Mouse (Mus musculus) forebrain, embryonic 15.5 days (tissue): Measurements from ENCODE around the gene Magi3. TPM values are rescaled to one million over a fixed set of nuclear protein-coding genes. Genes with fewer than 3 reads are reported as not detected.

Experiments used
- ATAC-seq: fragments of 200-750 bp; cut with Nextera tagmentation; replicated peaks from 2 replicates; pipeline ENCODE4 v1.8.0; 2017; ENCODE audit warnings: mild to moderate bottlenecking, moderate TSS enrichment, moderate library complexity
- H3K27ac ChIP-seq: fragments of 300-500 bp; sonication (generic); replicated peaks from 2 replicates; pipeline ENCODE4 v1.5.1; 2015; ENCODE audit warnings: mild to moderate bottlenecking, inconsistent platforms
- H3K27me3 ChIP-seq: fragments of 300-500 bp; sonication (generic); 2 replicates; pipeline ENCODE4 v1.6.1; 2015; ENCODE audit warnings: inconsistent platforms
- H3K36me3 ChIP-seq: fragments of 300-500 bp; sonication (generic); 2 replicates; pipeline ENCODE4 v1.6.1; 2015; ENCODE audit warnings: mild to moderate bottlenecking, inconsistent platforms
- H3K4me1 ChIP-seq: fragments of 300-500 bp; sonication (generic); 2 replicates; pipeline ENCODE4 v1.6.1; 2015; ENCODE audit warnings: inconsistent platforms
- H3K4me2 ChIP-seq: fragments of 300-500 bp; sonication (generic); replicated peaks from 2 replicates; pipeline ENCODE4 v1.6.1; 2015; ENCODE audit warnings: mild to moderate bottlenecking, inconsistent platforms
- H3K4me3 ChIP-seq: fragments of 300-500 bp; sonication (generic); 2 replicates; pipeline ENCODE4 v1.5.1; 2015; ENCODE audit warnings: mild to moderate bottlenecking, inconsistent platforms
- H3K9ac ChIP-seq: fragments of 300-500 bp; sonication (generic); replicated peaks from 2 replicates; pipeline ENCODE4 v1.6.1; 2015; ENCODE audit warnings: mild to moderate bottlenecking, inconsistent platforms
- H3K9me3 ChIP-seq: fragments of 300-500 bp; sonication (generic); 2 replicates; pipeline ENCODE4 v1.6.1; 2016; ENCODE audit warnings: inconsistent platforms
- WGBS: fragments of 180-500 bp; shearing (Covaris S2); methylation state at CpG from one replicate; pipeline ENCODE4 v1.1.7; 2015; ENCODE audit warnings: mixed read lengths; 5-methylcytosine and 5-hydroxymethylcytosine counted together
- polyA plus RNA-seq: library from polyadenylated mRNA; unstranded; fragments of >200 nt; fragmentation: Nextera tagmentation; extraction: Ambion mirVana; gene quantifications from 2 replicates; pipeline ENCODE4 v1.2.1, GENCODE M21; 2015

The Magi3 gene
- polyA plus RNA-seq, 1 experiment from 2014 or later: 6.0 TPM

GRCm38 (mm10) chr3:103968701-103969100, 251.5 kb downstream of the Magi3 start:
- H3K36me3 ChIP-seq: peaks cover 19% of the 10 kb centered on the region
- H3K27ac ChIP-seq: peak overlapping the region; percentile 96
- peak overlapping the region; percentile 78 for H3K4me2 ChIP-seq
- peak overlapping the region; percentile 97 for H3K9ac ChIP-seq
- no peaks in the 10 kb centered on the region for H3K9me3 ChIP-seq
- H3K4me1 ChIP-seq: peaks cover 30% of the 10 kb centered on the region
- no peaks in the 10 kb centered on the region for H3K27me3 ChIP-seq
- H3K4me3 ChIP-seq: peak overlapping the region; percentile 88
- WGBS: under 1% methylated on average over 24 of the region's 24 CpGs
- peak; percentile 83 for ATAC-seq

GRCm38 (mm10) chr3:103967861-103968691, 252.1 kb downstream of the Magi3 start, which contains the start of gene Phtf1:
Phtf1 (plus strand) TSS chr3:103968110.
- peak within 1 kb of the TSS; percentile 78 for H3K4me2 ChIP-seq

GRCm38 (mm10) chr3:103967231-103967630, 252.9 kb downstream of the Magi3 start:
- 11% methylated on average over 2 of the region's 2 CpGs for WGBS
- Histone ChIP-seq H3K27ac (peak overlapping the region; percentile 96), H3K9me3 (no peaks in the 10 kb centered on the region), H3K9ac (peak overlapping the region; percentile 97), H3K4me3 (peak overlapping the region; percentile 88), H3K36me3 (peaks cover 18% of the 10 kb centered on the region), H3K4me1 (peaks cover 30% of the 10 kb centered on the region), H3K4me2 (peak overlapping the region; percentile 78), H3K27me3 (no peaks in the 10 kb centered on the region)
- ATAC-seq: no peak

More at GRCm38 (mm10) chr3:103967861-103968691, 252.1 kb downstream of the Magi3 start, which contains the start of gene Phtf1:
- H3K4me1 ChIP-seq: peaks cover 30% of the 10 kb centered on the region
- no peaks in the 10 kb centered on the region for H3K27me3 ChIP-seq
- H3K9ac ChIP-seq: peak within 1 kb of the TSS; percentile 97
- H3K9me3 ChIP-seq: no peaks in the 10 kb centered on the region
- ATAC-seq: peak; percentile 96
- WGBS: under 1% methylated on average over 70 of the region's 70 CpGs
- peak within 1 kb of the TSS; percentile 96 for H3K27ac ChIP-seq
- H3K36me3 ChIP-seq: peaks cover 20% of the 10 kb centered on the region
- peak within 1 kb of the TSS; percentile 88 for H3K4me3 ChIP-seq
